Mouse (Mus musculus) lung, embryonic 14.5 days (tissue): ENCODE results near the gene Tamm41. TPM values are rescaled to one million over a fixed set of nuclear protein-coding genes. Genes with fewer than 3 reads are reported as not detected.

Experiments
- ATAC-seq: fragments of 200-750 bp; cut with Nextera tagmentation; 2 replicates; pipeline ENCODE4 v1.8.0; 2017; ENCODE audit warnings: mild to moderate bottlenecking, moderate TSS enrichment, moderate library complexity; ENCODE audit not compliant: insufficient read depth
- DNase-seq: peaks from one replicate; pipeline ENCODE4 v3.0.0-alpha.2; 2015
- H3K27ac ChIP-seq: fragments of 300-500 bp; sonication (generic); 2 replicates; pipeline ENCODE4 v1.5.1; 2014; ENCODE audit warnings: low read depth, mild to moderate bottlenecking, moderate library complexity
- H3K27me3 ChIP-seq: fragments of 300-500 bp; sonication (generic); 2 replicates; pipeline ENCODE4 v1.6.1; 2014; ENCODE audit warnings: low read length, control low read depth; ENCODE audit not compliant: insufficient read depth
- H3K36me3 ChIP-seq: fragments of 300-500 bp; sonication (generic); 2 replicates; pipeline ENCODE4 v1.6.1; 2014; ENCODE audit warnings: control low read depth; ENCODE audit not compliant: insufficient read depth
- H3K4me1 ChIP-seq: fragments of 300-500 bp; sonication (generic); 2 replicates; pipeline ENCODE4 v1.6.1; 2014; ENCODE audit warnings: antibody characterized with exemption, control low read depth; ENCODE audit not compliant: insufficient read depth
- H3K4me2 ChIP-seq: fragments of 300-500 bp; sonication (generic); 2 replicates; pipeline ENCODE4 v1.6.1; 2014; ENCODE audit warnings: mild to moderate bottlenecking
- H3K4me3 ChIP-seq: fragments of 300-500 bp; sonication (generic); 2 replicates; pipeline ENCODE4 v1.5.1; 2014; ENCODE audit warnings: low read depth, low read length
- H3K9ac ChIP-seq: fragments of 300-500 bp; sonication (generic); 2 replicates; pipeline ENCODE4 v1.6.1; 2014
- H3K9me3 ChIP-seq: fragments of 300-500 bp; sonication (generic); 2 replicates; pipeline ENCODE4 v1.6.1; 2016; ENCODE audit warnings: low read depth, low read length, control low read depth
- CTCF ChIP-seq: IDR thresholded peaks from 2 replicates; pipeline ENCODE4 v1.5.1; 2016; ENCODE audit warnings: antibody characterized with exemption, low read depth
- WGBS: fragments of 180-500 bp; shearing (Covaris S2); extraction: QIAGEN DNeasy Blood & Tissue Kit; methylation state at CpG from one replicate; pipeline ENCODE4 v1.1.7; 2014; 5-methylcytosine and 5-hydroxymethylcytosine counted together
- polyA plus RNA-seq: library from polyadenylated mRNA; unstranded; fragments of >200 nt; fragmentation: Nextera tagmentation; extraction: Ambion mirVana; gene quantifications from 2 replicates; pipeline ENCODE4 v1.2.1, GENCODE M21; 2014

Gene Tamm41
- polyA plus RNA-seq, 1 experiment from 2014 or later: 76.7 TPM

DNA sequence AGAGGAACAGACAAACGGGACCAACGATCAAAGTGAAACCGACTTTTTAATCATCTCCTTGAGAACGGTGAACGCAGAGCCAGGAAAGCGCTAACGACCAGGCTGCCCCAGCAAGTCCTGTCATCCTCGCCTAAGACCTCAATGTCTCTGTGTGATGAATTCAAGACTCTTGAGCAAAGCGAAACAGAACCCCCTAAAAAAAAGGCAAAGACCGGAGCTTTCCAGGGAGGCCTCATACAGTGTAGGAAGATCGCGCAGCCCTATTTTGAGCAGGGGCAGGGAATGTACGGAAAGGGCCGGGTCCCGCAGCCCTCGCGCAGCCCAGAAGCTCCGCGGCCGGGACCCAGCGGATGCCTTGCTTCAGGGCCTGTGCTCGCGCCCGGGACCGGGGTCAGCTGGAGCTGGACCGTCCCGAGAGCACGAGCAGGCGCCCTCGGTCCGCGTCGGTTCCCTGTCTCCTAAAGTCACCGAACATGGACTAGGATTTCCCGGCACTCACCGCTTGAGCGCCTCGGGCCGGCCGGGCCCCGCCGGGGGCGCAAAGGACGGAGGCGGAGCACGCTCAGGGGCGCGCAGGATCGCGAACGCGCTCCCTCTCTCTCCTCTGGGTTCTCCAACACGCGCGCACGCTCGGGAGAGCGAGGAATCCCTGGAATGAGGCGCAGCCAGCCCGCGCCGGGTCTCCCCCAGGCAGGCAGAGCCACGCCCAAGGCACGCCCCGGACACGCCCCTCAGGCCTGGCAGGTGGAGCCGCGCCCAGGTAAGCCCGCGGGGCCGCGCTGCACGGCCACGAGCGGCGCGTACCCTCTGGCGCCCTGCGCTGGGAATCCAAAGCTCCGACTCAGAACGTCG lies 69.1 kb downstream of the Tamm41 start:
- H3K4me2 ChIP-seq: peak overlapping the region; percentile 99
- H3K27ac ChIP-seq: peak overlapping the region; percentile 61
- H3K4me3 ChIP-seq: peak overlapping the region; percentile 53
- H3K4me1 ChIP-seq: peaks cover 4% of the 10 kb centered on the region; the same call in 1 of the 2 replicates
- H3K9ac ChIP-seq: peak overlapping the region; percentile 55
- DNase-seq (peak; percentile 94), ATAC-seq (peak; percentile 90)
- no peaks in the 10 kb centered on the region for H3K36me3 ChIP-seq
- under 1% methylated on average over 76 of the region's 82 CpGs for WGBS
- peaks cover 23% of the 10 kb centered on the region for H3K27me3 ChIP-seq
- H3K9me3 ChIP-seq: no peaks in the 10 kb centered on the region
- no peak for TF ChIP-seq CTCF

DNA sequence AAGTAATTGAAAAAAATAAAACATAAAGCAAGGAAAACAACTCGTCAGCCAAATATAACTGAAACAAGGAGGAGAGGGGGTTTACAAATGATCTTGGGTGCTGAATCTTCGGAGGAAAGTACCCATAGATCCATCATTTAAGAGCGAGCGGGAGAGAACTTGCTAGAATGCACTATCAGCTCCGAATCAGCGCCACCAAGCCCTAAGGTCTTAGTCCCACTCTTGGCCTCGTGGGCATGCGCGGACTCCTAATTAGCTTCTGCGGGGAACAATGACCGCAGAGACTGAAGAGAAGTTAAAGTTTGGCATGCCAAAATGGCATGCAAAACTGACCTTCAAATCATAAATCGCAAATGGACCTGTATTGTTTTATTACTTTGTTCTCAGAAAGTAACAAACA lies 70.1 kb downstream of the Tamm41 start:
- DNase-seq (peak; percentile 29), ATAC-seq (no peak)
- no peaks in the 10 kb centered on the region for H3K36me3 ChIP-seq
- peaks cover 23% of the 10 kb centered on the region for H3K27me3 ChIP-seq
- no peak for TF ChIP-seq CTCF
- peak overlapping the region; percentile 53 for H3K4me3 ChIP-seq
- H3K9ac ChIP-seq: no peak overlapping the region; the same call in 1 of the 2 replicates
- 0 out of 2 replicates have a peak overlapping the region, but pooled peaks have one; percentile 8 for H3K27ac ChIP-seq
- WGBS: 46% methylated on average over 12 of the region's 12 CpGs
- peaks cover 9% of the 10 kb centered on the region; the same call in 1 of the 2 replicates for H3K4me1 ChIP-seq
- H3K4me2 ChIP-seq: peak overlapping the region; percentile 99
- H3K9me3 ChIP-seq: no peaks in the 10 kb centered on the region

- H3K4me1 ChIP-seq: peaks cover 9% of the 10 kb centered on the region; the same call in 1 of the 2 replicates
- DNase-seq: no peak
- TF ChIP-seq CTCF: no peak
- peaks cover 23% of the 10 kb centered on the region for H3K27me3 ChIP-seq
- ATAC-seq: no peak
- H3K36me3 ChIP-seq: no peaks in the 10 kb centered on the region
- H3K27ac ChIP-seq: no peak overlapping the region
- H3K9me3 ChIP-seq: no peaks in the 10 kb centered on the region
- no peak overlapping the region for H3K9ac ChIP-seq
- H3K4me2 ChIP-seq: peak overlapping the region; percentile 99; the same call in 1 of the 2 replicates
- H3K4me3 ChIP-seq: no peak overlapping the region
- WGBS: 45% methylated on average over 2 of the region's 2 CpGs
Observed at GRCm38 (mm10) chr6:114966396-114967154, 71.1 kb downstream of the Tamm41 start.

DNA sequence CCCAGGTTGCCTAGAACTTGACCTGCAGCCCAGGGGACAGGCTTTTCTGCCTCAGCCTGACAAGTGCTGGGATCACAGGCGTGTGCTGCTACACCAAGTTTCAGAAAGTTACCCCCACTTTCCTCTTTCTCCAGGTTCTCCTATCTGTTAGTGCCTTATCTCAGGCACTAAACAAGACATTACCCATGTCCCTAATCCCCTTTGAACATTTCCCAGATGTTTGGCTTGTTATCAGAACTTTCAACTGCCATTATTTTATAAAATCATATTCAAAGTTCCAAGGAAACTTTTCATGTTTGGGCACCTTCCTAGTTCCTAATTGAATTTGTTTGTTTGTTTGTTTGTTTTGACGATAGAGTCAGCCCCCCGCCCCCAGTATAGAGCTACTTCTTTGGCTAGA lies 71.9 kb downstream of the Tamm41 start:
- no peaks in the 10 kb centered on the region for H3K9me3 ChIP-seq
- H3K9ac ChIP-seq: no peak overlapping the region
- peaks cover 9% of the 10 kb centered on the region; the same call in 1 of the 2 replicates for H3K4me1 ChIP-seq
- no peak for DNase-seq
- H3K4me2 ChIP-seq: no peak overlapping the region
- WGBS: 59% methylated on average over 3 of the region's 3 CpGs
- TF ChIP-seq CTCF: no peak
- ATAC-seq: no peak
- H3K4me3 ChIP-seq: no peak overlapping the region
- H3K36me3 ChIP-seq: no peaks in the 10 kb centered on the region
- H3K27me3 ChIP-seq: peaks cover 23% of the 10 kb centered on the region
- no peak overlapping the region for H3K27ac ChIP-seq

DNA sequence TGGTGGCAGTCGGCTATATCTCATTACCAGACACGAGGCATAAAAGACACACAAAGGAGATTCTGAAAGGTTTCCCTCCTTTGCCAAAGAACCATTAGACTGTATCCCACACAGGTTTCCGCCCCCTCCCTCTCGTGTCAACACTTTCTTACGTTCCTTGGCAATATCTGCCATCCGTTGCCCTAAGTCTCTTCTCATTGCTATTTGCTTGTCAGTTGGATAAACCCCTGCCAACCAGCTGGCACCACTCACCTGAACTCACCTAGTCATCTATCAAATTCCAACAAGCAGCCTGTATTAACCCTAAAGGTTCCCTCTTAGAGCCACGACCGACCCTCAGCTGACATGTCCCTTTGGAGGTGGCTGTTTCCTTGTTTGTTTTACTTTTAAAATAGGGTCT lies 72.3 kb downstream of the Tamm41 start:
- H3K4me3 ChIP-seq: no peak overlapping the region
- 55% methylated on average over 8 of the region's 8 CpGs for WGBS
- H3K4me2 ChIP-seq: no peak overlapping the region
- ATAC-seq (no peak), DNase-seq (no peak)
- H3K9me3 ChIP-seq: no peaks in the 10 kb centered on the region
- H3K27me3 ChIP-seq: peaks cover 23% of the 10 kb centered on the region
- H3K9ac ChIP-seq: no peak overlapping the region
- peaks cover 9% of the 10 kb centered on the region; the same call in 1 of the 2 replicates for H3K4me1 ChIP-seq
- no peaks in the 10 kb centered on the region for H3K36me3 ChIP-seq
- no peak overlapping the region for H3K27ac ChIP-seq
- no peak for TF ChIP-seq CTCF

DNA sequence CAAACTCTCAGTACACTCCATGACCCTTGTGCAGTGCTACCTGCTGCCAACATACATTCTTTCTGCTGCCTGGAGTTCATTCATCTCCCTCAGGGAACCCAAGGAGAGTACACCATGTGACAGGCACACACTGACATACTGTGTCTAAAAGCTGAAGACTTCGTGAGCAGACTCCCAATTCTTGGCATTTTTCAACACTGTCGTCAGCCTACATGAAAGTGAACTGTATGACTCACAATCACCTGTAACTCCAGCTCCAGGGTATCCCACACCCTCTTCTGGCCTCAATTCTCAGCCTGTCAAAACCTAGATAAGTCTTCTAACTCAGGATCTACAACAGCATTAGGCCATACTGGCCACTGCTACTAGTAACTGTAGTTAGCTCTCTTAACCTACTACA lies 73.4 kb downstream of the Tamm41 start:
- 65% methylated on average over 2 of the region's 2 CpGs for WGBS
- ATAC-seq (no peak), DNase-seq (peak; percentile 24)
- no peak overlapping the region for H3K4me3 ChIP-seq
- peaks cover 9% of the 10 kb centered on the region; the same call in 1 of the 2 replicates for H3K4me1 ChIP-seq
- H3K9me3 ChIP-seq: no peaks in the 10 kb centered on the region
- H3K4me2 ChIP-seq: no peak overlapping the region
- TF ChIP-seq CTCF: no peak
- H3K36me3 ChIP-seq: no peaks in the 10 kb centered on the region
- H3K27me3 ChIP-seq: peaks cover 15% of the 10 kb centered on the region
- H3K9ac ChIP-seq: no peak overlapping the region
- peak overlapping the region; percentile 26; the same call in 1 of the 2 replicates for H3K27ac ChIP-seq
